Mouse (Mus musculus): Measurements from ENCODE around the gene Slpi. TPM values are rescaled to one million over a fixed set of nuclear protein-coding genes. Genes with fewer than 3 reads are reported as not detected.

The Slpi gene
- 4.8 TPM for polyA plus RNA-seq (2017; shearing (Covaris generic))

DNA sequence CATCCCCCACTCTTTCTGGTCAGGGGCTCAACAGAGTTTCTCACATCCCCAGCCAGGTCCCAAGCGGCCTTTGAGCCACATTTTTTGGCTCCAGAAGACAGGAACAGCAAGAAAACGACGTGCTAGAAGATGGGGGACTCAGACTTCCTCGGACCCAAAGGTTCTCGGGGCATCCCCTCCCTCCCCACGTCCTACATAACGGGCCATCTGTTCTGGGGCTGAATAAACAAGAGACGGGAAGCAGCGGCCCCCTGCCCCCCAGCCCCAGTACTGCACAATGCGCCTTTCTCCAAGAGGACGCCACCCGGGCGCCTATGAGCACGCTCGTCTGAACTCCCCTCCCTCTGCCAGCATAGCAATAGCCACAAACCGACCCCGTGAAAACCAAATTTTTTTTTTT is at the start of gene Slpi:
TSS of gene Slpi (minus strand) at position 76 of the 400 bp plus-strand sequence.

DNA sequence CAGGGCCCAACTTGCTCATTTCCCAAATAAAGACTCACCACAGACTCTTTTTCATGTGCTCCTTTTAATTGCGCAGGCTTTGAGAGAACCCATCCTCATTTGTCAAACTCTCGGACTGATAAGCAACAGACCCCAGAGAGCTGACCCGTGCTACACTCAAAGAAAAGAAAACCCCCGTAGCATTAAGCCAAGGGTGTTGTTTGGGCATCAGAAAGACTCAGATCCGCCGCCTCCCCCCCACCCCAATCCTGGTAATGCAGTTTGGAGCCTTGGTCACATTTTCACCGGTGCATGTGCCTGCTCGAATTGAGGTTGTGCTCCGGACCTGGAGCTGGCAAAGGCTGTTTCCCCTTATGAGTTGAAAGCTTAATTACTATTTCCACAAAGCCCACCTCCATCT is 16.2 kb upstream of the Slpi start, which contains the start of gene Matn4:
TSS of gene Matn4 (minus strand) at position 101 of the 400 bp plus-strand sequence.

DNA sequence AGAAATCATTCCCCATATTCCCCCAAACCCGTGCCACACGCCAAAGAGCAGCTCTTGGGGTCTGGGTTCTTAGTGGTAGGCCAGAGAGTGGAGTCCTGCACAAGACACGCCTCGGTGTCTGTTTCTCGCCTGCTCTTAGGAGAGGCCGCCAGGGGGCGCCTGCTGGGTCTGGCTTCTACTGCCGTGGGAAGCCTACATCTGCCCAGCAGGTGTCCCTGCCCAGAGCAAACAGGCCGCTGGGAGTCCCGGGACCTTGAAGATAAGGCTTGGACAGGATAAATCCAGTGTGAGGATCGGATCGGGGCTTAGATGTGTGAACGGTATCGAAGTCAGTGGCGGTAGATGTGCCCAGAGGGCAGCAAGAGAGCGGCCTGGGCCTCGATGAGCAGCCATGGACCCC is 14.0 kb upstream of the Slpi start, which contains the start of gene Rbpjl:
TSS of gene Rbpjl (plus strand) at position 236 of the 400 bp plus-strand sequence.

DNA sequence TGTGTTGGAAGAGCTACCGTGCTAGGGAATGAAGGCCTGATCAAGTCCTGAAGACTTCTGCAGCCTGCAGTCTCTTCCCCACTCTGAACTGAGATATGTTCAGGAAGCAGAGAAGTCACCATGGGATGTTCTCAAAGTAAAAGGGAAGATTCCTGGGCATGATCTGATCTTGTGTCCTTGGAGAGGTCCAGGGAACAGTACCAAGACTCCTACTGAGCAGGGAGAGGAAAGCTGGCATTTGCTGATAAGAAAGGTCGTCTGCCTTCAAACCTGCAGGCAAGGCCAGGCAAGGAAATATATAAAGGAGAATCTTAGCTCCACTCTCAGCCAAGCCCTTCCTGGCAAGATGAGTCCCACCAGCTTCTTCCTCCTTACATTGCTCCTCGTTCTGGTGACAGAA is 56.5 kb downstream of the Slpi start, which contains the start of gene Svs5:
TSS of gene Svs5 (plus strand) at position 301 of the 400 bp plus-strand sequence.

DNA sequence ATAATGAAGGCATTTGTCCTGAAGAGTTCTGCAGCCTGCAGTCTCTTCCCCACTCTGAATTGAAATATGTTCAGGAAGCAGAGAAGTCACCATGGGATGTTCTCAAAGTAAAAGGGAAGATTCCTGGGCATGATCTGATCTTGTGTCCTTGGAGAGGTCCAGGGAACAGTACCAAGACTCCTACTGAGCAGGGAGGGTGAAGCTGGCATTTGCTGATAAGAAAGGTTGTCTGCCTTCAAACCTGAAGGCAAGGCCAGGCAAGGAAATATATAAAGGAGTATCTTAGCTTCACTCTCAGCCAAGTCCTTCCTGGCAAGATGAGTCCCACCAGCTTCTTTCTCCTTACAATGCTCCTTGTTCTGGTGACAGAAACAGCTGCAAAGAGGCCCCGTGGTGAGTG is 72.4 kb downstream of the Slpi start, which contains the start of gene Svs6:
TSS of gene Svs6 (plus strand) at position 301 of the 400 bp plus-strand sequence.

Other genes starting within 250 kb of the Slpi start
- 0.06 TPM for gene Kcns1, start 218.0 kb downstream of the Slpi start, polyA plus RNA-seq (2017; shearing (Covaris generic))
- not detected for gene Wfdc5, start 206.4 kb downstream of the Slpi start, polyA plus RNA-seq (2017; shearing (Covaris generic))
- not detected for gene Wfdc12, start 198.5 kb downstream of the Slpi start, polyA plus RNA-seq (2017; shearing (Covaris generic))
- gene Wfdc15a, start 189.0 kb downstream of the Slpi start, polyA plus RNA-seq (2017; shearing (Covaris generic)) = not detected
- not detected for gene Wfdc15b, start 167.4 kb downstream of the Slpi start, polyA plus RNA-seq (2017; shearing (Covaris generic))
- not detected for gene Svs2, start 150.6 kb downstream of the Slpi start, polyA plus RNA-seq (2017; shearing (Covaris generic))
- not detected for gene Svs3b, start 132.5 kb downstream of the Slpi start, polyA plus RNA-seq (2017; shearing (Covaris generic))
- not detected for gene Svs4, start 110.6 kb downstream of the Slpi start, polyA plus RNA-seq (2017; shearing (Covaris generic))
- not detected for gene Svs3a, start 99.8 kb downstream of the Slpi start, polyA plus RNA-seq (2017; shearing (Covaris generic))
- gene Svs6, start 72.3 kb downstream of the Slpi start, polyA plus RNA-seq (2017; shearing (Covaris generic)) = not detected
- gene Svs5, start 56.4 kb downstream of the Slpi start, polyA plus RNA-seq (2017; shearing (Covaris generic)) = not detected
- gene Rbpjl, start 14.0 kb upstream of the Slpi start, polyA plus RNA-seq (2017; shearing (Covaris generic)) = not detected
- gene Matn4, start 16.1 kb upstream of the Slpi start, polyA plus RNA-seq (2017; shearing (Covaris generic)) = not detected
- gene Sdc4, start 54.8 kb upstream of the Slpi start, polyA plus RNA-seq (2017; shearing (Covaris generic)) = 17.7 TPM
- 97.5 TPM for gene Sys1, start 67.9 kb upstream of the Slpi start, polyA plus RNA-seq (2017; shearing (Covaris generic))
- 14.2 TPM for gene Gm20458, start 71.9 kb upstream of the Slpi start, polyA plus RNA-seq (2017; shearing (Covaris generic))
- 0.25 TPM for gene Trp53tg5, start 84.6 kb upstream of the Slpi start, polyA plus RNA-seq (2017; shearing (Covaris generic))
- gene Dbndd2, start 97.0 kb upstream of the Slpi start, polyA plus RNA-seq (2017; shearing (Covaris generic)) = 2.7 TPM
- 34.1 TPM for gene Pigt, start 108.4 kb upstream of the Slpi start, polyA plus RNA-seq (2017; shearing (Covaris generic))
- gene Wfdc2, start 173.3 kb upstream of the Slpi start, polyA plus RNA-seq (2017; shearing (Covaris generic)) = 6.7 TPM
- not detected for gene Spint3, start 184.4 kb upstream of the Slpi start, polyA plus RNA-seq (2017; shearing (Covaris generic))
- gene Wfdc6a, start 196.4 kb upstream of the Slpi start, polyA plus RNA-seq (2017; shearing (Covaris generic)) = not detected
- gene Eppin, start 204.5 kb upstream of the Slpi start, polyA plus RNA-seq (2017; shearing (Covaris generic)) = not detected
- not detected for gene Wfdc6b, start 224.4 kb upstream of the Slpi start, polyA plus RNA-seq (2017; shearing (Covaris generic))
- not detected for gene Wfdc8, start 224.5 kb upstream of the Slpi start, polyA plus RNA-seq (2017; shearing (Covaris generic))
- gene Wfdc16, start 249.7 kb upstream of the Slpi start, polyA plus RNA-seq (2017; shearing (Covaris generic)) = not detected

All from CD4-positive, CD25-positive, alpha-beta regulatory T cell (primary cell).